Mouse (Mus musculus): ENCODE data around the gene Ptprg. TPM values are rescaled to one million over a fixed set of nuclear protein-coding genes. Genes with fewer than 3 reads are reported as not detected.

Ptprg gene
- polyA plus RNA-seq, 1 experiment from 2014 or later: 20.8 TPM

- Histone ChIP-seq H3K36me3 (ENCODE audit: control insufficient read depth, insufficient read depth, low read length) (no peaks in the 10 kb centered on the region), H3K9me3 (replicated peaks; ENCODE audit: control insufficient read depth, low read length) (no peaks in the 10 kb centered on the region), H3K4me2 (ENCODE audit: low read depth, low read length) (no peak overlapping the region), H3K4me3 (replicated peaks; ENCODE audit: low read length) (no peak overlapping the region), H3K27ac (ENCODE audit: low read length) (no peak overlapping the region), H3K4me1 (ENCODE audit: control insufficient read depth, insufficient read depth, low read length) (peaks cover 7% of the 10 kb centered on the region), H3K9ac (ENCODE audit: low read length) (no peak overlapping the region), H3K27me3 (ENCODE audit: control insufficient read depth, insufficient read depth, low read length) (no peaks in the 10 kb centered on the region)
- ATAC-seq (ENCODE audit: insufficient read depth, low FRiP score): no peak
- WGBS: 31% methylated on average over 5 of the region's 5 CpGs
Measured at GRCm38 (mm10) chr14:12113326-12113725, 560.0 kb downstream of the Ptprg start.

GRCm38 (mm10) chr14:12114016-12114415, 560.7 kb downstream of the Ptprg start:
- Histone ChIP-seq H3K27ac (ENCODE audit: low read length) (no peak overlapping the region), H3K36me3 (ENCODE audit: control insufficient read depth, insufficient read depth, low read length) (no peaks in the 10 kb centered on the region), H3K9me3 (replicated peaks; ENCODE audit: control insufficient read depth, low read length) (no peaks in the 10 kb centered on the region), H3K9ac (ENCODE audit: low read length) (no peak overlapping the region), H3K27me3 (ENCODE audit: control insufficient read depth, insufficient read depth, low read length) (no peaks in the 10 kb centered on the region), H3K4me2 (ENCODE audit: low read depth, low read length) (no peak overlapping the region), H3K4me3 (replicated peaks; ENCODE audit: low read length) (no peak overlapping the region), H3K4me1 (ENCODE audit: control insufficient read depth, insufficient read depth, low read length) (peaks cover 7% of the 10 kb centered on the region)
- ATAC-seq (ENCODE audit: insufficient read depth, low FRiP score): no peak
- WGBS: 67% methylated on average over 6 of the region's 6 CpGs

- H3K9ac ChIP-seq (ENCODE audit: low read length): no peak overlapping the region
- H3K4me1 ChIP-seq (ENCODE audit: control insufficient read depth, insufficient read depth, low read length): no peaks in the 10 kb centered on the region
- H3K9me3 ChIP-seq (replicated peaks; ENCODE audit: control insufficient read depth, low read length): no peaks in the 10 kb centered on the region
- H3K27me3 ChIP-seq (ENCODE audit: control insufficient read depth, insufficient read depth, low read length): no peaks in the 10 kb centered on the region
- no peak for ATAC-seq (ENCODE audit: insufficient read depth, low FRiP score)
- WGBS: 75% methylated on average over 8 of the region's 8 CpGs
- H3K4me3 ChIP-seq (replicated peaks; ENCODE audit: low read length): no peak overlapping the region
- no peaks in the 10 kb centered on the region for H3K36me3 ChIP-seq (ENCODE audit: control insufficient read depth, insufficient read depth, low read length)
- no peak overlapping the region for H3K4me2 ChIP-seq (ENCODE audit: low read depth, low read length)
- H3K27ac ChIP-seq (ENCODE audit: low read length): no peak overlapping the region
Measured at GRCm38 (mm10) chr14:12119260-12119659, 565.9 kb downstream of the Ptprg start.

GRCm38 (mm10) chr14:12121906-12122305, 568.6 kb downstream of the Ptprg start:
- H3K4me3 ChIP-seq (replicated peaks; ENCODE audit: low read length): no peak overlapping the region
- H3K27ac ChIP-seq (ENCODE audit: low read length): no peak overlapping the region
- no peaks in the 10 kb centered on the region for H3K9me3 ChIP-seq (replicated peaks; ENCODE audit: control insufficient read depth, low read length)
- no peak for ATAC-seq (ENCODE audit: insufficient read depth, low FRiP score)
- no peaks in the 10 kb centered on the region for H3K4me1 ChIP-seq (ENCODE audit: control insufficient read depth, insufficient read depth, low read length)
- H3K27me3 ChIP-seq (ENCODE audit: control insufficient read depth, insufficient read depth, low read length): no peaks in the 10 kb centered on the region
- 89% methylated on average over 7 of the region's 7 CpGs for WGBS
- H3K9ac ChIP-seq (ENCODE audit: low read length): no peak overlapping the region
- no peak overlapping the region for H3K4me2 ChIP-seq (ENCODE audit: low read depth, low read length)
- H3K36me3 ChIP-seq (ENCODE audit: control insufficient read depth, insufficient read depth, low read length): no peaks in the 10 kb centered on the region

- Histone ChIP-seq H3K4me1 (ENCODE audit: control insufficient read depth, insufficient read depth, low read length) (no peaks in the 10 kb centered on the region), H3K4me3 (replicated peaks; ENCODE audit: low read length) (no peak overlapping the region), H3K4me2 (ENCODE audit: low read depth, low read length) (no peak overlapping the region), H3K36me3 (ENCODE audit: control insufficient read depth, insufficient read depth, low read length) (no peaks in the 10 kb centered on the region), H3K9me3 (replicated peaks; ENCODE audit: control insufficient read depth, low read length) (no peaks in the 10 kb centered on the region), H3K27ac (ENCODE audit: low read length) (no peak overlapping the region), H3K9ac (ENCODE audit: low read length) (no peak overlapping the region), H3K27me3 (ENCODE audit: control insufficient read depth, insufficient read depth, low read length) (no peaks in the 10 kb centered on the region)
- WGBS: 83% methylated on average over 3 of the region's 3 CpGs
- no peak for ATAC-seq (ENCODE audit: insufficient read depth, low FRiP score)
Measured at GRCm38 (mm10) chr14:12124682-12125081, 571.4 kb downstream of the Ptprg start.

- 81% methylated on average over 3 of the region's 3 CpGs for WGBS
- Histone ChIP-seq H3K27ac (ENCODE audit: low read length) (no peak overlapping the region), H3K9me3 (replicated peaks; ENCODE audit: control insufficient read depth, low read length) (no peaks in the 10 kb centered on the region), H3K36me3 (ENCODE audit: control insufficient read depth, insufficient read depth, low read length) (no peaks in the 10 kb centered on the region), H3K27me3 (ENCODE audit: control insufficient read depth, insufficient read depth, low read length) (no peaks in the 10 kb centered on the region), H3K4me2 (ENCODE audit: low read depth, low read length) (no peak overlapping the region), H3K9ac (ENCODE audit: low read length) (no peak overlapping the region), H3K4me1 (ENCODE audit: control insufficient read depth, insufficient read depth, low read length) (no peaks in the 10 kb centered on the region), H3K4me3 (replicated peaks; ENCODE audit: low read length) (no peak overlapping the region)
- ATAC-seq (ENCODE audit: insufficient read depth, low FRiP score): no peak
Measured at GRCm38 (mm10) chr14:12127951-12128350, 574.6 kb downstream of the Ptprg start.

GRCm38 (mm10) chr14:12132046-12132615, 578.8 kb downstream of the Ptprg start:
- ATAC-seq (ENCODE audit: insufficient read depth, low FRiP score): no peak; the same call in 1 of the 2 replicates
- Histone ChIP-seq H3K27ac (ENCODE audit: low read length) (no peak overlapping the region), H3K4me1 (ENCODE audit: control insufficient read depth, insufficient read depth, low read length) (no peaks in the 10 kb centered on the region), H3K9ac (ENCODE audit: low read length) (no peak overlapping the region), H3K4me2 (ENCODE audit: low read depth, low read length) (no peak overlapping the region), H3K36me3 (ENCODE audit: control insufficient read depth, insufficient read depth, low read length) (no peaks in the 10 kb centered on the region), H3K27me3 (ENCODE audit: control insufficient read depth, insufficient read depth, low read length) (no peaks in the 10 kb centered on the region), H3K9me3 (replicated peaks; ENCODE audit: control insufficient read depth, low read length) (no peaks in the 10 kb centered on the region), H3K4me3 (replicated peaks; ENCODE audit: low read length) (no peak overlapping the region)
- 62% methylated on average over 7 of the region's 7 CpGs for WGBS

- H3K27ac ChIP-seq (ENCODE audit: low read length): no peak overlapping the region
- WGBS: 85% methylated on average over 3 of the region's 3 CpGs
- H3K4me3 ChIP-seq (replicated peaks; ENCODE audit: low read length): no peak overlapping the region
- no peak overlapping the region for H3K9ac ChIP-seq (ENCODE audit: low read length)
- no peaks in the 10 kb centered on the region for H3K9me3 ChIP-seq (replicated peaks; ENCODE audit: control insufficient read depth, low read length)
- no peak for ATAC-seq (ENCODE audit: insufficient read depth, low FRiP score)
- H3K4me1 ChIP-seq (ENCODE audit: control insufficient read depth, insufficient read depth, low read length): no peaks in the 10 kb centered on the region
- no peak overlapping the region for H3K4me2 ChIP-seq (ENCODE audit: low read depth, low read length)
- no peaks in the 10 kb centered on the region for H3K36me3 ChIP-seq (ENCODE audit: control insufficient read depth, insufficient read depth, low read length)
- no peaks in the 10 kb centered on the region for H3K27me3 ChIP-seq (ENCODE audit: control insufficient read depth, insufficient read depth, low read length)
Measured at GRCm38 (mm10) chr14:12133163-12133562, 579.8 kb downstream of the Ptprg start.

GRCm38 (mm10) chr14:12134504-12134903, 581.2 kb downstream of the Ptprg start:
- Histone ChIP-seq H3K36me3 (ENCODE audit: control insufficient read depth, insufficient read depth, low read length) (no peaks in the 10 kb centered on the region), H3K27ac (ENCODE audit: low read length) (no peak overlapping the region), H3K9me3 (replicated peaks; ENCODE audit: control insufficient read depth, low read length) (no peaks in the 10 kb centered on the region), H3K9ac (ENCODE audit: low read length) (no peak overlapping the region), H3K4me2 (ENCODE audit: low read depth, low read length) (no peak overlapping the region), H3K27me3 (ENCODE audit: control insufficient read depth, insufficient read depth, low read length) (no peaks in the 10 kb centered on the region), H3K4me3 (replicated peaks; ENCODE audit: low read length) (no peak overlapping the region), H3K4me1 (ENCODE audit: control insufficient read depth, insufficient read depth, low read length) (no peaks in the 10 kb centered on the region)
- no peak for ATAC-seq (ENCODE audit: insufficient read depth, low FRiP score)
- 75% methylated on average over 4 of the region's 4 CpGs for WGBS
